Mouse (Mus musculus) cerebellum, postnatal 4 days (tissue): Measurements from ENCODE around the gene Rassf3.

Source experiments
- DNase-seq, 2 experiments: peaks; one replicate each; pipeline ENCODE4 v3.0.0; 2022; ENCODE audit warnings: low spot score in 2 of 2, mixed read lengths in 1 of 2

Rassf3 gene

DNA sequence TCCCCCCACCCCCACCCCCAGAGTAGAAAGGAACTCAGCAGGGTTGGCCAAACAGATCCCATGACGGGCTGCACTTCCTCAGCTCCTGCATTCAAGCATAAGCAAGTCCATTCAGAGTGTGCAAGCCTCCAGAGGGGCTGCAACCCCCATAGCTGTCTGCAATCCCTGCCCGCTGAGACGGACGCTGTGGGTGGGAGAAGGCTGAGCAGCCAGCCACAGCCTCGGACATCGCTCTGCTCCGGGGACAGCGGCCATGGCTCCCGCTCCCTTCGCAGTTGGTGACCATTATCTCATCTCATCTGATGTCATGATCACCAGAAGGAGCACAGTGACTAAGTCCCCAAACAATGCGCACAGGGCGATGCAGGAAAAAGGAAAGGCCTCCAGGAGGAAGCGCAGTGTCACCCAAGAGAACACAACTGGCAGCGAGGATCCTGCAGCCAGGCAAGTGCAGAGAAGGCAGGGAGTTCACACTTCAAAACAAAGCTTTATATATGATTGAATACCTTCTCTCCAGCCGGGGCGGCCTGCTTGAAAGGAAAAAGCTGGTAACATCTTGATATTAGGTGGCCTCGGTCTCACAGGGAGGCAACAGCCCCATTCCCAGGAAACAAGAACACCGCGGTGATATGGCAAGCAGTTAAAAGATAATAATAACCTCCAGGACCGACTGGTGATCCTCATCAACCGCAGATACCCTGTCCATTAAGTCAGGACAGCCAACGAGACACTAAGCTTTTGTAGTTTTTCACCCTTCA lies 14.6 kb downstream of the Rassf3 start:
- DNase-seq: peak in 1 of 2 experiments; percentile 47

GRCm38 (mm10) chr10:121459124-121459853 lies 16.9 kb downstream of the Rassf3 start:
- DNase-seq: no peak

DNA sequence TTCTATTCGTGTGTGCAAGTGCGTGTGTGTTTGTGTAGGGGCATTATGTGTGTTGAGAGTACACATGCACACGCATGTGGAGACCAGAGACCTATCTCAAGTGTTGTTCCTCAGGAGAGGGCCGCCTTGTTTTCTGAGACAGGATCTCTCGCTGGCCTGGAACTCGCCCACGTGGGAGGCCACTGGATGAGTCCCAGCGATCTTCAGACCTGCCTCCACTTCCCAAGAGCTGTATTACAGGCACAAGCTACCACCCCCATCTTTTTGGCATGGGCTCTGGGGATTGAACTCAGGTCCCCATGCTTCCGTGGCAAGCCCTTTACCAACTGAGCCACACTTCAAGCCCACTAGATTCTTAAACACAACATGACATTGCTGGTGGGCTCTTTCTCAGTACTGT lies 17.7 kb downstream of the Rassf3 start:
- no peak for DNase-seq

DNA sequence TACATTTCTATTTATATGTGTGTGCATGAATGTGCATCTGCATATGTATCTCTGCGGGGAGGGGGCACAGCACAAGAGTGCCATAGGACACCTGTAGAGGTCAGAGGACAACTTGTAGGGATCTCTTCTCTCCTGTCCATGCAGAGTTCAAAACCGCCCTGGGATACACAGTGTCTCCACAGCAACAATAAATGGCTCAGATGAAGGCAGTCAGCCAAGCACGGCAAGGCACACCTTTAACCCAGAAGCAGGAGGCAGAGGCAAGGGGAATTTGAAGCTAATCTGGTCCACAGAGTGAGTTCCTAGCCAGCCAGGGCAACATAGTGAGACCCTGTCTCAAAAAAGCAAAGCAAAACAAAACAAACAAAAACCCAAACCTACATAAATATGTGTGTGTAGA lies 18.8 kb downstream of the Rassf3 start:
- DNase-seq: no peak

- DNase-seq: no peak
Observed at GRCm38 (mm10) chr10:121455517-121455916, 20.6 kb downstream of the Rassf3 start.

- DNase-seq: no peak
Observed at GRCm38 (mm10) chr10:121454708-121455475, 21.3 kb downstream of the Rassf3 start.

DNA sequence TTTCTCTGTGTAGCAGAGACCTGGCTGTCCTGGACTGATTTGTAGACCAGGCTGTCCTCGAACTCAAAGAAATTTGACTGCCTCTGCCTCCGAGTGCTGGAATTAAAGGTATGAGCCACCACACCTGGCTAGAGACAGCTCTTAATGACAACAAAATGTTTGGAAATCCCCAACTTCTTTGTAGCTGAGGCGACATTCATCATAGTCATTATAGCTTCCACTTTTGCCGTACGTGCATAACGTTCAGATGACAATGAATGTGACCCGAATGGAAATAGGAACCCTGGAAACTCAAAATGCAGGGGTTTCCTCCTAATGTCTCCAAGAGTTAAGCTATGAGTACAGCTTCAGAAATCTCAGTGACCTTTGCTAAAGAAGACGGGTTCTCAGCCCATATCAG lies 22.1 kb downstream of the Rassf3 start:
- DNase-seq: no peak

DNA sequence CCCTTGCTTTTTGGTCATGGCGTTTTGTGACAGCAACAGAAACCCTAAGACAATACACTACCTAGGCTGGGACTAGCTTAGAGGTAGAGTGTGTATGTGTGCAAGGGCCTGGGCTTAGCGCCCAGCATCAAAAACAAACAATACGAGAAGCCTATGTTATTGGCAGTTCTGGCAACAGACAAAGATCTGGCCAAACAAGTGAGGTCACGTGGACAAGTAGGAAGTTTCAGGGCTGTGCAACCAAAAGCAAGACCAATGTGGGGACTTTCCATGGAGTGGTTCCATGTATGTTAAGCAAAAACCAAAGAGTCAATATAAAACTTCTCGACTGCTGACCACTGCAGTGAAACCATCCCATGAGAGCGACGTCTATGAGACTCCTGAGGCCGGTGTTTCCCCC lies 30.3 kb downstream of the Rassf3 start:
- no peak for DNase-seq

GRCm38 (mm10) chr10:121444198-121444597 lies 31.9 kb downstream of the Rassf3 start:
- DNase-seq: no peak

DNA sequence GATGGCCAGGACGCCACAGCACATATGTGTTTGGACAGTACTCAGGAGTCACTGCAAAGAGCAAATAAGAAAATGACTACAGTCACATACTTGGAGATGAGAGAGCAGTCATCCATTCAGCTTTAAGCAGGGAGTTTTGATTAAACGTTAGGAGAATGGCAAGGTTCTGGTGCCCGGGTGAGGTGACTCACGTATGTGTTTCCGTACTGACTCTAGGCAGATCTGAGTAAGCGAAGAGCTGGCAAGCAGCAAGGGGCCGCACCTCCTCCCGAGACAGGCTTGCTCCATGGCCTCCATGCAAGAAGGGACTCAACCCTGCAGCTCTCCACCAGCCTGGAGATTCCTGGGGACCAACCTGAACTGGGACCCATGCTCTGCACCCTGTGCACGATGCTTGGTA lies 32.4 kb downstream of the Rassf3 start:
- DNase-seq: no peak

- DNase-seq: no peak
Observed at GRCm38 (mm10) chr10:121439310-121439731, 36.8 kb downstream of the Rassf3 start.

GRCm38 (mm10) chr10:121438109-121438508 lies 38.0 kb downstream of the Rassf3 start:
- no peak for DNase-seq

DNA sequence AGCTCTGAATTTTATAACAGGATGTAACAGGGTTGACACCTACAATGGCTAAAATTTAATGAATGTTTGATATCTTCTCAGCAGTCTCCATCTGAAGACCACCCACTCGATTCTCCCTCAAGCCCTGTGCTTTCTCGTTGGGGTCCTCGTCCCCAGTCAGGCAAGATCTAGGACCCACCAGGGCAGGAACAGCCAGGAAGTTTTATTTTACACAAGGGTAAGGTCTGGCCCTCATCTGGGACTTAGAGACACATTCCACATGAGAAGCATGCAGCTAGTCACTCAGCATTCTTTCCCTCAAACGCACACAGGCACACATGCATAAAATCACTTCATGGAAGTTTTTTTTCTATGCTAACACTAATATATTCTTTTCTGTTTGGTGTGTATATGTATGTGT lies 39.5 kb downstream of the Rassf3 start:
- no peak for DNase-seq

GRCm38 (mm10) chr10:121436258-121436645 lies 39.9 kb downstream of the Rassf3 start:
- DNase-seq: no peak

- no peak for DNase-seq
Observed at GRCm38 (mm10) chr10:121435546-121436257, 40.4 kb downstream of the Rassf3 start.

DNA sequence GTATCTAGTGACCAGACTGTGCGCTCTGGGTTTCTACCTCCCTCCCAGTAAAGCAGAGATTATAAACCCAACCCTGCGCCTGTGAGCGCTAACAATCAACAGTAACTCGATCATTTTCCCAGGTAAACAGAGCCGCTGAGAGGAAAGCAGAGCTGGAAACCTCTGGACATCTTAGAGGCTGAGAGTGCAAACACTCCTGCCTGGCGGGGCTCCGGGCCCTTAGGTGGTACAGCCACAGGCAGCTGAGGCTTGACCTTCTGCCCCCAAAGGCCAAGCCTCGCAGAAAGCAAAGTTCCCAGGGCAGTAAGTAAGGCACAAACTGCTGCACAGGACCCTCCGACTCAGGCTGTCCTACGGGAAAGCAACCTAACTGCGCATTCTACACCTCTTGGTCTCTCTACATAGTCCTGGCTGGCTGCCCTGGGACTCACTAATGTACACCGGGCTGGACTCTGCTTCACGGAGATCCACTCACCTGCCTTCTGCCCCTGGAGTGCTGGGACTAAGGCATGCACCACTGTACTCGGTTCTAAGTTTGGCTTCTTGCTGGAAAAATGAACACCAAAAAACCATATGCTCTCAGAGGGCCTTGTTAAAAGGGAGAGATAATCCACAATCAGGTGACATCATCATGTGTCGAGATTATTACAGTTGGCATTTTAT lies 41.6 kb downstream of the Rassf3 start:
- DNase-seq: no peak

- peak in 1 of 2 experiments; percentile 53 for DNase-seq
Observed at GRCm38 (mm10) chr10:121432635-121433280, 43.4 kb downstream of the Rassf3 start.

- DNase-seq: peak in 1 of 2 experiments; percentile 43
Observed at GRCm38 (mm10) chr10:121432041-121432634, 44.0 kb downstream of the Rassf3 start.

DNA sequence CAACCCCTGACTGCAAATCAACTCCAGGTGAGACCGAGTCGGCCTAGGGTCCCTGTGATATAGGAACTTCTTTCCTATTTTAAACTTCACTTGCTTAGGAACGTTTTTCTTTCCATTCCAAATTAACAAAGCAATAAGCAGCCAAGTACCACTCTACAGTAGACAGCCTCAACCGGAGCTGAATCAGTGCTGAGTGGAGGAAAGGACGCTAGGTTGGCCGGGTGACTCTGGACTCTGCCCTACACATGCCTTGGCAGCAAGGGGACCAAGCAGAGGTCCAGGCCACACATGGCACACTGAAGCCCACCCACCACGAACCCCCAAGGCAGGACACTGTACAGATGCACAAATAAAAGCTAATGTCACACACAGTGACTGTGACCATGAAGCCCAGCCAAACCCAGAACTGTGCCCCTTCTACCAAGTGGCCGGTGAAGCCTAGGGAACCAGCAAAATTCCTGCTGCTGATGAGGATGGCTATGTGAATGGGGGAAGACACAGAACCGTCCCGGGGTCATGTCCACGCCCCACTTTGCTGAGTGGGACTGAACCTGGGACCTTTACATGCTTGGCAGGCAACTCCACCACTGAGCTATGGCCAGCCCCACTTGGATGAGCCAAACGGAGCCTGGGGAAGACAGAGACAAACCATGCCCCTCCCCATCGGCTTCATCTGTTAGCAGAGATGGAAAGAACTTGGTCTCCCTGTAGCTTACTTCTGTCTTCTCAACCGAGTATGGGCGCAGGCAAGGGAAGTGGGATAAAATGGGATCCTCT lies 45.2 kb downstream of the Rassf3 start:
- peak in 1 of 2 experiments; percentile 44 for DNase-seq
